Mouse (Mus musculus) adipocyte (in vitro differentiated cells): Measurements from ENCODE around the gene Chic2.

Source experiments
- DNase-seq: peaks from one replicate; pipeline ENCODE4 v3.0.0-alpha.2; 2016; ENCODE audit warnings: low spot score

Gene Chic2

DNA sequence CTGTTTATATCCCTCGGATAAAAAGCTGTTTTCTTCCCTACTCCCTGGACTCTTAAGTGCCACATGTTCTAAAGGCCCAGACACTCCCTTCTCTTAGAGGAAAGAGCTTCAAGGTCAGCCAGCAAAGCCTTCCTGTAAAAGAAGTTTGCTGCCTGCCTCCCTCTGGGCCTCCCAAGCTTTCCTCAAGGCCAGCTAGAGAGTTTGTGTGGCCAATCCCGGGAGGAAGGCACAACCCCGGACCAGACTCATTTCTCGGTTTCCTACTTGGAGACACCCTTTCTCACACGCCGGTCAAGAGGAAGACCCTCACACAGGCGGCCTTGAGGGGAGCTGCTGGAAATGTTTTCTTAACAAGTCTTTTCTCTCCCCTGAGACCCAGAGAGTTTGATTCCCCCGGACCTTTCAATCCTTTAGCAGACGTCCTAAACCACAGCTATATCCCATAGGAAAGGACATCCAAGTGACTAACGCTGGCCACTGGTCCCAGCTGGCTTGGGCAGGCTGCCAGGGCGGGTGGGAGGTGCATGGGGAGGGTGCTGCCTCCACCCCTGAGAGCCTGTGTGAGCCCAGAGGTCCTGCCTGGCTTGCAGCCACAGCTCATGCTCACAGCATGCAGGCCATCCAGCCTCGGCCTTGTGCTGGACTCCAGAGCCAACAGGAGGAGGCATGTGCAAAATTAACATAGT, 69.7 kb downstream of the Chic2 start:
- peak; percentile 84 for DNase-seq

- peak; percentile 91 for DNase-seq
Measured at GRCm38 (mm10) chr5:74974061-74974581, 70.5 kb downstream of the Chic2 start.

DNA sequence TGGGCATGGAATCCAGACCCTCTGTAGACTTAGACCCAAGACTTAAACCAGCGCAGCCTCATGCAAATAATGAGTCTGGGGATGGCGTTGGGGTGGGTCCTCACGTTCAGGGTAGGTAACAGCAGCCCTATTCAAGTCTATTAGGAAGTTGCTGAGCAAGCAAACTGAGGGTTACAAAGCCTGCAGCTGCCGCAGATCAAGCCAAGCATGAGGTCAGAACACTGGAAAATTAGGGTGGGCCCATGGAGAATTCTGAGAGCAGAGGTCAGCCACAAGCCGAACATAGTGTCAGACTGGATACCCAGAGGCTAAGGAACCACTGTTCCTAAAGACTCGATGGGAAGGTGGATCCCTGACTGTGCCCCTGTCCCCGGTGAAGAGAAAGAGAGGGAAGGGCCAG, 73.2 kb downstream of the Chic2 start:
- no peak for DNase-seq

GRCm38 (mm10) chr5:74969341-74969740, 75.2 kb downstream of the Chic2 start:
- no peak for DNase-seq

DNA sequence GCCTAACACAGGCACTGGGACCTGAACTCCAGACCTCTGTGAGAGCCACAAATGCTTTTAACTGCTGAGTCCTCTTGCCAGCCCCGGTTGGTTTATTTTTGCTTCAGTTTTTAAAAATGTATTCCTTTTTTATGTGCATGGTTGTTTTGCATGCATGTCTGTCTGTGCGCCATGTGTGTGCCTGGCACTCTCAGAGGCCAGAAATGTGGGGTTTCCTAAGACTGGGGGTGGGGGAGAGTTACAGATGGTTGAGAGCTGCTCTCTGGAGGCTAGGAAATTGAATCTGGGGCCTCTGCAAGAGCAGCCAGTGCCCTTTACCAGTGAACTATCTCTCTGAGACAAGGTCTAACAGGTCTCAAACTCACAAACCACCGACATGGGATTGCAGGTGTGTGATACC, 76.7 kb downstream of the Chic2 start:
- no peak for DNase-seq

- DNase-seq, result no peak
Measured at GRCm38 (mm10) chr5:74966891-74967290, 77.7 kb downstream of the Chic2 start.

DNA sequence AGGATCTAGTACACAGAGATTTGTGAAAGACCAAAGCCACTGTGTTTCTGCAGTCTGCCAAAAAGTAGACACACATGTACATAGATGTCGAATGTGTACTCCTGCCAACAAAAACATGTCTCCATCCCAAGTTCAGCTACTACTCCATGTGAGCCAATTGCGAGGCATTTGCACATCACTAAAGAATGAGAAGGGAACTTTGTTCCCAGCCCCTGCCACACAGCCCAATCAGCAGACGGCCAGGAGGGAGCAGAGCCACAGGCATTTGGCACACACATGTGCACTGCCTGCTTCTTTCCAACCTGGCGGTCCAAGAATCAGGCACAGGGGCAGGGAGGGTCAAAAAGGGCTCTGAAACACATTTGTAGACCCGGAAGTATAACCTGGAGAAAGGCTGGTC, 81.8 kb downstream of the Chic2 start:
- DNase-seq, result no peak

DNA sequence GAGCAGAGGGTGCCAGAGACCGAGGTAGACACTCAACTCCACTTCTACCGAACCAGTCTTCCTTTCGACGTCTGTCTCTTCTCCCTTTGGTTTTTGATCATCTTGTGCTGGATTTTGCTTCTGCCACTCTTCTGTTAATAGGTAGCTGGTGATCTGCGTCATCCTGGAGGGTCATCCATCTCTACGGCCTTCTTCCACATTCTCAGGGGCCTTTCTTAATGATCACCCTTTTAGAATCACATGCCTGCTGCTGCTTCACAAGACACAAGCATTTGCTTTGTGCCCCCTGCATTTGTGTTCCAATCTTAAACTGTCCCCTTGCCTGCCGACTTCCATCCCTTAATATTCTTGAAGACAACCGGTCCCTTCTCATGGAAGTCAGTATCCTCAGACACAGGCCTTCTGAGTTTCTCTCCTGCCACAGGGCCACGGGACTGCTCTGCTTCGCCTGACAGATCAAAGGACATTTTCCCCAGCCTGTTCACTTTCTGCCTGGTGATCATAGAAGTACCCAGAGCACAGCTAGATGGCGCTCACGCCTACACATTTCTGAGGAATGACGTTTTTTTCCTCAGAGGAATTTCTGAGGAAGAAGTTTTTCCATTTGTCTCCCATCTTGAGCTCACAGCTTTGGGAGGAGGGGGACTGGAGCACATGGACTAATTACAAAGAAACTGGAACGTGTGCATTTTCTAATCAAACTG, 83.6 kb downstream of the Chic2 start:
- DNase-seq, result peak; percentile 87

- DNase-seq, result no peak
Measured at GRCm38 (mm10) chr5:74960306-74960705, 84.3 kb downstream of the Chic2 start.

DNA sequence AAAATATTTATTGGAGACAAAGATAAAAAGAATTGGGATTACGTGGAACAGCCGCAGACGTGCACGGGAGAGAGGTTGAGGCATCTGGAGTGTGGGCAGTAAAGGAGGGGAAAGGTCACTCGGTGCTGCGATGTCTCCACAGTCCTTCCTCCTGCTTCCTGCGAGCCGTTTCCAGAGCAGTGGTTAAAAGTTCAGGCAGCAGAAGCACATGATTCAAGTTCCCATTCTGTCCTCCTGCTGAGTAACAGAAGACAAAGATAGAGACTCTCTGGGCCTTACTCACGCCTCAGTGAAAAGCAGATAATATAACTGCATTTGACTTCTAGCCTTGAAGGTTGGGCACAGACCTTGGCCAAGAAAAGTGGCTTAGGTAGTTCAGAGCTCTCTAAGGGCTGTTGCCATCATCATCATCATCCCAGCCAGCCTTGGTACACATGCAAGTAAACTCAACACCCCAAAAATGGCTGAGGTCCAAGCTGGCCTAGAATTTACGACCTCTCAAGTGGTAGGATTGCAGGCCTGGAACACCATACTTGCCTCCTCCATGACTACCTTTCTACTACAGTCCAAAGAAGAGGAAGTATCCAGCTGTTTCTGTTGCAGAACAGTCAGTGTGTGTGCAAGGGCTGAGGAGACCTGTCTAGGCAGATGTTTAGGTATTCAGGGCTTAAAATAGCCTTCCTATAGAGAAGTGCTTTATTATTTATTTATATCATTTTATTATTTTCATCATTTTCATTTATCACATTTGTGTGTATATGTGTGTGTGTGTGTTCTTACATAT, 87.1 kb downstream of the Chic2 start:
- DNase-seq, result peak; percentile 46

GRCm38 (mm10) chr5:74956335-74956734, 88.2 kb downstream of the Chic2 start:
- DNase-seq, result no peak

GRCm38 (mm10) chr5:74955565-74955964, 89.0 kb downstream of the Chic2 start:
- DNase-seq, result no peak

- no peak for DNase-seq
Measured at GRCm38 (mm10) chr5:74952938-74953337, 91.6 kb downstream of the Chic2 start.

- DNase-seq, result no peak
Measured at GRCm38 (mm10) chr5:74951375-74951774, 93.2 kb downstream of the Chic2 start.

- DNase-seq, result no peak
Measured at GRCm38 (mm10) chr5:74949298-74949697, 95.3 kb downstream of the Chic2 start.

- no peak for DNase-seq
Measured at GRCm38 (mm10) chr5:74948482-74948881, 96.1 kb downstream of the Chic2 start.
